Mouse (Mus musculus) forebrain, embryonic 13.5 days (tissue): ENCODE measurements around the gene Phldb2. TPM values are rescaled to one million over a fixed set of nuclear protein-coding genes. Genes with fewer than 3 reads are reported as not detected.

ENCODE experiments used
- ATAC-seq: fragments of 200-750 bp; cut with Nextera tagmentation; 2 replicates; pipeline ENCODE4 v1.8.0; 2017
- H3K27ac ChIP-seq: fragments of 300-500 bp; sonication (generic); 2 replicates; pipeline ENCODE4 v1.5.1; 2015; ENCODE audit warnings: inconsistent platforms, mild to moderate bottlenecking, moderate library complexity
- H3K27me3 ChIP-seq: fragments of 300-500 bp; sonication (generic); 2 replicates; pipeline ENCODE4 v1.6.1; 2015; ENCODE audit warnings: mild to moderate bottlenecking, inconsistent platforms
- H3K36me3 ChIP-seq: fragments of 300-500 bp; sonication (generic); 2 replicates; pipeline ENCODE4 v1.6.1; 2015; ENCODE audit warnings: mild to moderate bottlenecking, inconsistent platforms; ENCODE audit not compliant: poor library complexity, severe bottlenecking
- H3K4me1 ChIP-seq: fragments of 300-500 bp; sonication (generic); 2 replicates; pipeline ENCODE4 v1.6.1; 2015; ENCODE audit warnings: inconsistent platforms
- H3K4me2 ChIP-seq: fragments of 300-500 bp; sonication (generic); 2 replicates; pipeline ENCODE4 v1.6.1; 2015; ENCODE audit warnings: inconsistent platforms, mild to moderate bottlenecking, moderate library complexity
- H3K4me3 ChIP-seq: fragments of 300-500 bp; sonication (generic); 2 replicates; pipeline ENCODE4 v1.5.1; 2015; ENCODE audit warnings: mild to moderate bottlenecking, inconsistent platforms
- H3K9ac ChIP-seq: fragments of 300-500 bp; sonication (generic); 2 replicates; pipeline ENCODE4 v1.6.1; 2015; ENCODE audit warnings: mild to moderate bottlenecking, inconsistent platforms
- H3K9me3 ChIP-seq: fragments of 300-500 bp; sonication (generic); replicated peaks from 2 replicates; pipeline ENCODE4 v1.6.1; 2016; ENCODE audit warnings: inconsistent platforms
- WGBS: fragments of 180-500 bp; shearing (Covaris S2); methylation state at CpG from one replicate; pipeline ENCODE4 v1.1.7; 2015; 5-methylcytosine and 5-hydroxymethylcytosine counted together
- polyA plus RNA-seq: library from polyadenylated mRNA; unstranded; fragments of >200 nt; fragmentation: Nextera tagmentation; extraction: Ambion mirVana; gene quantifications from 2 replicates; pipeline ENCODE4 v1.2.1, GENCODE M21; 2015

Gene Phldb2
- polyA plus RNA-seq, 1 experiment from 2014 or later = 11.3 TPM

DNA sequence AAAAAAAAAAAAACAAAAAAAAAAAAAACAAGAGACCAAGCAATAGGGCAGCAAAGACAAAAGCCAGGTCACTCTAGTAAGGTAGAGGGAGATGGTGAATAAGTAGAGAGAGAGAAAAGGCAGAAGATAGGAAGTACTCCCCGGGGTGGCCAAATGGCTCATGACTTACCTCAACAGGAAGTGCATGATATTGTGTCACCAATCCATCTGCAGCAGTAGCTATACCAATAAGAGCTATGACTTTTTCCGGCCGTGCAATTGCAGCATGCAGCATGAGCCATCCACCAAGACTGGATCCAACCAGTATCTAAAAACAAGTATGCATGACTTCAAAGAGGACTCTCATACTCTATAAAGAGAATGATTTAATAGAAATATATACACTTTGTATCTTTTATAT, 216.7 kb downstream of the Phldb2 start:
- Histone ChIP-seq H3K27me3 (no peaks in the 10 kb centered on the region), H3K9me3 (no peaks in the 10 kb centered on the region), H3K36me3 (peaks cover 61% of the 10 kb centered on the region), H3K4me3 (no peak overlapping the region), H3K9ac (no peak overlapping the region), H3K4me2 (no peak overlapping the region), H3K27ac (no peak overlapping the region), H3K4me1 (peaks cover 9% of the 10 kb centered on the region)
- no peak for ATAC-seq
- WGBS = 97% methylated on average over 3 of the region's 3 CpGs

DNA sequence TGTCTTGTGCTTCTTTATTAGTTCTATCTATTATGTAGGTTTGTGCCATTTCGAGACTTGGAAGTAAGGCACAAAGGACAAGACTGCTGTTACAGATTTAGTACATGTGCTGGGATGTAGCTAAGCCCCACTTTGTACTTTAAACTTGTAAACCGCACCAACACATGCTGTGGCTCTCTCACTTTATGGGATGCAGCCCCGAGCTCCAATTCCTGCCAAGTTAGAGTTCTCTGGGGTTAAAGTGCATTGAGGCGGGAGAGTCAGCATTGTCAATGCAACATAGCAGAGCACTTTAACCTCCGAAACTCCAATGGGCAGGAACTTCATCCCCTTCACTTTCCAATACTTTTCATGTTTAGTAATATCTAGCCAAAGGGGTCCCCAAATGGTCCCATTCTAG, 224.2 kb downstream of the Phldb2 start:
- Histone ChIP-seq H3K4me3 (no peak overlapping the region), H3K27ac (no peak overlapping the region), H3K9me3 (no peaks in the 10 kb centered on the region), H3K27me3 (no peaks in the 10 kb centered on the region), H3K4me1 (peaks cover 5% of the 10 kb centered on the region), H3K4me2 (no peak overlapping the region), H3K9ac (no peak overlapping the region), H3K36me3 (peaks cover 49% of the 10 kb centered on the region)
- ATAC-seq = no peak
- 87% methylated on average over 5 of the region's 5 CpGs for WGBS

DNA sequence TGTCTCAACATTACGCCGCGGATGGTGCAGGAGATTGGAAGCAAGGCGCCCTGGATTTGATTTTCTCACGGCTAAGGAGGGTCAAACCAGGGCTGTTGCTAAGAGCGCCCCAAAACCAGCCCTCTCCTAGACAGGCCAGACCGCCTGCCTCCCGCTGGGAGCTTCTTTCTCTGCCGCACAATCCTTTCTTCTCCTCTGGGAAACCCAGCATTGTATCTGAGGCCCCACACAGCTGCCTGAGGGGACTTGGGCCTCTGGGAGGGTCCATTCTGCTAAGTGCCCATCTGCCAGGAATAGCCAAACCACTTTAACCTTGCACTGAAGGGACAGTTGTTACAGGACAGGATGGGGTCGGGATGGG, 228.7 kb downstream of the Phldb2 start:
- peak overlapping the region; percentile 95 for H3K9ac ChIP-seq
- H3K27ac ChIP-seq = peak overlapping the region; percentile 97
- H3K9me3 ChIP-seq = no peaks in the 10 kb centered on the region
- H3K4me3 ChIP-seq = peak overlapping the region; percentile 70
- WGBS = 3% methylated on average over 10 of the region's 10 CpGs
- peak overlapping the region; percentile 76 for H3K4me2 ChIP-seq
- no peaks in the 10 kb centered on the region for H3K27me3 ChIP-seq
- H3K36me3 ChIP-seq = peaks cover 41% of the 10 kb centered on the region
- H3K4me1 ChIP-seq = peaks cover 39% of the 10 kb centered on the region
- ATAC-seq = peak; percentile 77

GRCm38 (mm10) chr16:45724061-45724741, 229.2 kb downstream of the Phldb2 start, which contains the start of gene Tagln3:
Tagln3 (minus strand) TSS chr16:45724608.
- ATAC-seq = peak; percentile 90

DNA sequence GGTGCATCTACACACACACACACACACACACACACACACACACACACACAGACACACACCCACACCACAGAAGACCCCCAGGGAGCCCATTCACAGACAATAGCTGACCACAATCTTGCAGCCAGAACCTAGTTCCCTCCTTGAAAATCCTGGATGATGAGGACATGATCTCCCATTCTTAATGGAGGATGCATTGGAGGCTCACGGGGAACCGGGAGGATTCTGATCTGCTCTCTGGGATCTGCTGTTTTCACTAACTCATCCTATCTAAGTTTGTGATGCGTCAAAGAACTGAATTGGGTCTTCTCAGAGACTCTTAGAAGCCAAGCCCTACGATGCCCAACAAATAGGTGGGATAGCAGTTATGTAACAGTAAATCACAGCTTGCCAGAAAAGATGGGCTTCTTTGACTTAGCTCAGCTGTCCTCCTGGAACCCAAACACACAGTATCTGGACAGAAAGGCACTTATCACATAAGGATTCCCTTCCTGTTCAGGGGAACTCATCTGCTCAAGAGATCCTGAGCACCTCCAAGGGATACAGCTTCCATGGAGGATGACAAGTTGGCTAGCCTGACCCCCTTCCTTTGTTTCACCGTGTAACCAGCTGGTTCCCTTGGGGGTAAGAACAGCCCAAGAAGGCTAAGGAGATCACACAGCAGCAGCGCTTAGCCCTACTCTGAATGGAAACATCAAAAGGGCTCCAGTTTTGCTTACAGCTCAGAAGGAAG, 230.1 kb downstream of the Phldb2 start:
- ATAC-seq = peak; percentile 50
- peak overlapping the region; percentile 97 for H3K27ac ChIP-seq
- H3K4me2 ChIP-seq = peak overlapping the region; percentile 76
- no peaks in the 10 kb centered on the region for H3K9me3 ChIP-seq
- peak overlapping the region; percentile 95 for H3K9ac ChIP-seq
- peaks cover 45% of the 10 kb centered on the region for H3K36me3 ChIP-seq
- WGBS = 34% methylated on average over 6 of the region's 6 CpGs
- H3K4me3 ChIP-seq = peak overlapping the region; percentile 70
- no peaks in the 10 kb centered on the region for H3K27me3 ChIP-seq
- peaks cover 41% of the 10 kb centered on the region for H3K4me1 ChIP-seq

More at GRCm38 (mm10) chr16:45724061-45724741, 229.2 kb downstream of the Phldb2 start, which contains the start of gene Tagln3:
- Histone ChIP-seq H3K9ac (peak within 1 kb of the TSS; percentile 95), H3K36me3 (peaks cover 41% of the 10 kb centered on the region), H3K9me3 (no peaks in the 10 kb centered on the region), H3K4me3 (peak within 1 kb of the TSS; percentile 70), H3K4me1 (peaks cover 41% of the 10 kb centered on the region), H3K27ac (peak within 1 kb of the TSS; percentile 97), H3K27me3 (no peaks in the 10 kb centered on the region), H3K4me2 (peak within 1 kb of the TSS; percentile 76)
- 0% methylated on average over 30 of the region's 30 CpGs for WGBS

DNA sequence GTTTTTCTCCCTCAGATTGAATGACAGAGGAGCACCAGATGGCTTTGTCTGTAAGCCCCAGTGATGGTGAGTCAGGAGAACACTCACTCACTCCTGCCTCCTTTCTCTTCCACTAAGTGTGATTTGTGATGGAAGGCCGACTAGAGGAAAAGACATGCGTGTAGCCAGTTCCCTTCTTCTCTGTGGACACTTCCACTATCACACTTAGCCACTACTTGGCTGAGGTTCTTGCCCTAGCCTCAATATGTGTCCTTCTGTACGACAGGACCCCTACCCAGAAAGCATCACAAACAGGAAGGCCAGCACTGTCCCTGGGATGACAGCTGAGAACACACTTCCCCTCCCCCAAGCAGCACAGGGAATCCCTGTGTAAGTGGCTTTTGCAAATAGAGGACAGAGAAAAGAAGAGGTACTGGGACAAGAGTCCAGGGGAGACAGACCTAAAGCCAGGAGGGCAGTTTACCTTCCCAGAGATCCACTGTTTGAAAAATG, 230.9 kb downstream of the Phldb2 start:
- Histone ChIP-seq H3K4me3 (peak overlapping the region; percentile 70), H3K27me3 (no peaks in the 10 kb centered on the region), H3K4me1 (peaks cover 41% of the 10 kb centered on the region), H3K4me2 (peak overlapping the region; percentile 76), H3K9ac (peak overlapping the region; percentile 95), H3K36me3 (peaks cover 47% of the 10 kb centered on the region), H3K9me3 (no peaks in the 10 kb centered on the region), H3K27ac (peak overlapping the region; percentile 97)
- WGBS = 55% methylated on average over 3 of the region's 3 CpGs
- no peak; the same call in 1 of the 2 replicates for ATAC-seq

DNA sequence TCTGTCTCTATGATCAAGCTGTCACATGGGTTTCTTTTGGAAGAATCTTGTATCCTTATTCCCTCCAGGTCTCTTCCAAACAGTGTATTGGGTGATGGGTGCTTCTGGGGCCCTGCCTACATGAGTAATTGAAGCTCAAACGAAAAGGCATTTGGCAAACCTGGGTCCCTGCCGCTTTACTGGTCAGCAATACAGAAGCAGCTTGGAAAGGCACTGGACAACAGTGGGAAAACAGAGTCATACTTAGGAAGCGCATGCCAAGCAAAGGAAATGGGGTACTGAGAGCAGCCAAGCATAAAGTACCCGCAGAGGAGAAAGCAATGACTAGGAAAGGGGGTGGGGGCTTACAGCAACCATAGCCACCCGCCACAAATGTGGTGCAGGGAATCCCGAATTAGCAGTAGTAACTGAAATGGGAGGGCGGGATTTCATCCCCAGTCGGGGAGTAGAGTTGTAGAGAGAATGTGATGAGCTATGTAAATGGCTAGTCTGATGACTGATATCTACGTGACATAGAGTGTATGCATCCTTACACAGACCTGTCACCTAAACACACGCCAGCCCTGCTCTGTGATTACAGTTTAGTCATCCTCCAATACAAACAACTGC, 233.3 kb downstream of the Phldb2 start:
- peaks cover 41% of the 10 kb centered on the region for H3K4me1 ChIP-seq
- H3K27me3 ChIP-seq = no peaks in the 10 kb centered on the region
- no peak overlapping the region for H3K4me3 ChIP-seq
- 95% methylated on average over 10 of the region's 10 CpGs for WGBS
- H3K9me3 ChIP-seq = no peaks in the 10 kb centered on the region
- H3K4me2 ChIP-seq = peak overlapping the region; percentile 76; the same call in 1 of the 2 replicates
- H3K9ac ChIP-seq = 0 out of 2 replicates have a peak overlapping the region, but pooled peaks have one; percentile 28
- peaks cover 70% of the 10 kb centered on the region for H3K36me3 ChIP-seq
- H3K27ac ChIP-seq = no peak overlapping the region
- ATAC-seq = no peak

- peaks cover 39% of the 10 kb centered on the region for H3K4me1 ChIP-seq
- H3K4me2 ChIP-seq = no peak overlapping the region
- no peaks in the 10 kb centered on the region for H3K9me3 ChIP-seq
- H3K9ac ChIP-seq = no peak overlapping the region
- H3K27me3 ChIP-seq = no peaks in the 10 kb centered on the region
- H3K36me3 ChIP-seq = peaks cover 88% of the 10 kb centered on the region
- H3K27ac ChIP-seq = no peak overlapping the region
- ATAC-seq = no peak
- H3K4me3 ChIP-seq = no peak overlapping the region
- WGBS = 84% methylated on average over 4 of the region's 4 CpGs
Observed at GRCm38 (mm10) chr16:45718296-45718695, 235.1 kb downstream of the Phldb2 start.

GRCm38 (mm10) chr16:45714489-45715150, 238.8 kb downstream of the Phldb2 start:
- Histone ChIP-seq H3K27me3 (no peaks in the 10 kb centered on the region), H3K36me3 (peaks cover 89% of the 10 kb centered on the region), H3K9ac (no peak overlapping the region), H3K27ac (no peak overlapping the region), H3K4me1 (peaks cover 3% of the 10 kb centered on the region; the same call in 1 of the 2 replicates), H3K9me3 (no peaks in the 10 kb centered on the region), H3K4me3 (no peak overlapping the region), H3K4me2 (no peak overlapping the region)
- 85% methylated on average over 5 of the region's 5 CpGs for WGBS
- ATAC-seq = no peak

DNA sequence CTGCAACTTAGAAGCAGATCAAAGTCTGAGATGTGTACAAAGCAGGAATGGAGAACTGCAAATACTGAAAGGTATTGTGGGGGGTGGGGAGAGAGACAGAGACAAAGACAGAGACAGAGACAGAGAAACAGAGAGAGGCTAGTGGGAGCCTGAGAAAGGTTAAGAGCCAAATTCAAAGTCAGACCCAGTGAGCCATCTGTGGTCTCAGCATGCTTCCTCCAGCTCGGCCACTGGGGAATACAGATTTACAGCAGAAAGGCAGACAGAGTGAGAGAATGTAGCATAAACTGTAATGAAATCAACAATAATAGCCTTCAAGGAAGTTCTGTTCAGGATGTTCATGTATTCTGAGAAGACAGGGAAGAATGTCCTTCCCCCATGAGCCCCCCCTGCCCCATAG, 239.5 kb downstream of the Phldb2 start:
- no peak overlapping the region for H3K4me2 ChIP-seq
- peaks cover 3% of the 10 kb centered on the region; the same call in 1 of the 2 replicates for H3K4me1 ChIP-seq
- no peak overlapping the region for H3K27ac ChIP-seq
- H3K36me3 ChIP-seq = peaks cover 83% of the 10 kb centered on the region
- no peak overlapping the region for H3K9ac ChIP-seq
- no peak for ATAC-seq
- WGBS = 83% methylated on average over 1 of the region's 1 CpGs
- H3K27me3 ChIP-seq = no peaks in the 10 kb centered on the region
- H3K4me3 ChIP-seq = no peak overlapping the region
- no peaks in the 10 kb centered on the region for H3K9me3 ChIP-seq

- no peak for ATAC-seq
- H3K36me3 ChIP-seq = peaks cover 77% of the 10 kb centered on the region
- no peaks in the 10 kb centered on the region for H3K27me3 ChIP-seq
- no peak overlapping the region for H3K9ac ChIP-seq
- H3K4me3 ChIP-seq = no peak overlapping the region
- 76% methylated on average over 5 of the region's 5 CpGs for WGBS
- H3K4me1 ChIP-seq = peaks cover 3% of the 10 kb centered on the region; the same call in 1 of the 2 replicates
- no peak overlapping the region for H3K4me2 ChIP-seq
- no peak overlapping the region for H3K27ac ChIP-seq
- H3K9me3 ChIP-seq = no peaks in the 10 kb centered on the region
Observed at GRCm38 (mm10) chr16:45713261-45713660, 240.1 kb downstream of the Phldb2 start.
